Mouse (Mus musculus) CH12.LX (cell line): ENCODE measurements around the gene Sell. TPM values are rescaled to one million over a fixed set of nuclear protein-coding genes. Genes with fewer than 3 reads are reported as not detected.

Source experiments
- DNase-seq: peaks from one replicate; pipeline ENCODE4 v3.0.0-alpha.2; 2013; ENCODE audit errors: extremely low read depth
- H3K27ac ChIP-seq: 2 replicates; pipeline ENCODE4 v1.5.1; 2012; ENCODE audit warnings: low read depth, mild to moderate bottlenecking, control low read depth, moderate library complexity; ENCODE audit not compliant: insufficient read depth
- H3K27me3 ChIP-seq: replicated peaks from 2 replicates; pipeline ENCODE3; 2012; ENCODE audit warnings: inconsistent platforms
- H3K36me3 ChIP-seq, 2 experiments: replicated peaks in 1 of 2; 2 replicates each; pipeline versions ENCODE3 to v1.6.1; 2012; ENCODE audit warnings: inconsistent platforms in 1 of 2, low read length in 1 of 2, mild to moderate bottlenecking in 1 of 2, mixed read lengths in 1 of 2, moderate library complexity in 1 of 2; ENCODE audit not compliant: control insufficient read depth in 1 of 2, insufficient read depth in 1 of 2
- H3K4me1 ChIP-seq, 2 experiments: 2 replicates each; pipeline ENCODE4 v1.6.1; 2012; ENCODE audit warnings: inconsistent platforms in 1 of 2, moderate library complexity in 1 of 2; ENCODE audit not compliant: insufficient read depth in 2 of 2, control insufficient read depth in 1 of 2
- H3K4me2 ChIP-seq: 2 replicates; pipeline ENCODE4 v1.6.1; 2012; ENCODE audit warnings: low read depth, mild to moderate bottlenecking, control low read depth; ENCODE audit not compliant: poor library complexity, insufficient read depth, severe bottlenecking
- H3K4me3 ChIP-seq, 3 experiments: fragments of 150-350 bp in 1 of 3; sonication (generic) in 1 of 3; replicated peaks in 1 of 3; 2 replicates each; pipeline versions ENCODE3 to v1.5.1; 2011 to 2012; ENCODE audit warnings: low read depth in 2 of 3, low read length in 2 of 3, mild to moderate bottlenecking in 2 of 3, moderate library complexity in 2 of 3, control low read depth in 1 of 3, improper control_type of control experiment in 1 of 3, inconsistent platforms in 1 of 3, mixed read lengths in 1 of 3; ENCODE audit not compliant: poor library complexity in 1 of 3
- H3K79me2 ChIP-seq: replicated peaks from 2 replicates; pipeline ENCODE4 v1.6.1; 2012; ENCODE audit warnings: mild to moderate bottlenecking, moderate library complexity; ENCODE audit not compliant: control insufficient read depth, poor library complexity, insufficient read depth, severe bottlenecking; ENCODE audit errors: extremely low read depth
- H3K9ac ChIP-seq: 2 replicates; pipeline ENCODE4 v1.6.1; 2012; ENCODE audit warnings: low read depth, mild to moderate bottlenecking, control low read depth, moderate library complexity; ENCODE audit not compliant: insufficient read depth
- H3K9me3 ChIP-seq: replicated peaks from 2 replicates; pipeline ENCODE3; 2012; ENCODE audit warnings: low read length, inconsistent platforms, mixed read lengths
- CHD1 ChIP-seq: IDR thresholded peaks from 2 replicates; pipeline ENCODE4 v1.6.1; 2012; ENCODE audit warnings: low read depth, low read length, improper control_type of control experiment, inconsistent platforms
- CHD2 ChIP-seq: IDR thresholded peaks from 2 replicates; pipeline ENCODE4 v1.6.1; 2011; ENCODE audit warnings: low read length, improper control_type of control experiment
- CTCF ChIP-seq, 2 experiments: IDR thresholded peaks in 1 of 2; conservative IDR thresholded peaks in 1 of 2; 2 replicates each; pipeline ENCODE4 v1.5.1; 2011 to 2012; ENCODE audit warnings: low read depth in 2 of 2, low read length in 2 of 2, improper control_type of control experiment in 1 of 2, inconsistent platforms in 1 of 2, mild to moderate bottlenecking in 1 of 2, moderate library complexity in 1 of 2
- E2F4 ChIP-seq: IDR thresholded peaks from 2 replicates; pipeline ENCODE4 v1.6.1; 2011; ENCODE audit warnings: low read depth, low read length, improper control_type of control experiment; ENCODE audit not compliant: insufficient replicate concordance
- ELF1 ChIP-seq: IDR thresholded peaks from 2 replicates; pipeline ENCODE4 v1.6.1; 2014; ENCODE audit warnings: low read depth, mild to moderate bottlenecking, inconsistent platforms, low read length, improper control_type of control experiment
- EP300 ChIP-seq: IDR thresholded peaks from 2 replicates; pipeline ENCODE4 v1.6.1; 2011; ENCODE audit warnings: low read length, improper control_type of control experiment
- HCFC1 ChIP-seq: IDR thresholded peaks from 2 replicates; pipeline ENCODE4 v1.6.1; 2012; ENCODE audit warnings: low read depth, mild to moderate bottlenecking, inconsistent platforms, low read length, improper control_type of control experiment
- JUN ChIP-seq: IDR thresholded peaks from 2 replicates; pipeline ENCODE4 v1.6.1; 2011; ENCODE audit warnings: low read depth, mild to moderate bottlenecking, low read length, improper control_type of control experiment, moderate library complexity; ENCODE audit not compliant: insufficient read depth
- MAX ChIP-seq: IDR thresholded peaks from 2 replicates; pipeline ENCODE4 v1.6.1; 2011; ENCODE audit warnings: low read length, improper control_type of control experiment
- MEF2A ChIP-seq: IDR thresholded peaks from 2 replicates; pipeline ENCODE4 v1.6.1; 2014; ENCODE audit warnings: low read depth, mild to moderate bottlenecking, inconsistent platforms, low read length, improper control_type of control experiment, borderline replicate concordance
- NELFE ChIP-seq: IDR thresholded peaks from 2 replicates; pipeline ENCODE4 v1.6.1; 2011; ENCODE audit warnings: low read depth, low read length, improper control_type of control experiment
- NRF1 ChIP-seq: IDR thresholded peaks from 2 replicates; pipeline ENCODE4 v1.6.1; 2014; ENCODE audit warnings: low read depth, mild to moderate bottlenecking, inconsistent platforms, low read length, improper control_type of control experiment, moderate library complexity
- POLR2AphosphoS2 ChIP-seq: IDR thresholded peaks from 2 replicates; pipeline ENCODE4 v1.6.1; 2011; ENCODE audit warnings: low read depth, low read length, improper control_type of control experiment
- RAD21 ChIP-seq: IDR thresholded peaks from 2 replicates; pipeline ENCODE4 v1.6.1; 2011; ENCODE audit warnings: low read depth, mild to moderate bottlenecking, low read length, improper control_type of control experiment, moderate library complexity
- RCOR1 ChIP-seq: conservative IDR thresholded peaks from 2 replicates; pipeline ENCODE4 v1.6.1; 2012; ENCODE audit warnings: low read depth, mild to moderate bottlenecking, inconsistent platforms, low read length, improper control_type of control experiment
- SMC3 ChIP-seq: IDR thresholded peaks from 2 replicates; pipeline ENCODE4 v1.6.1; 2011; ENCODE audit warnings: low read depth, low read length, improper control_type of control experiment
- UBTF ChIP-seq: IDR thresholded peaks from 2 replicates; pipeline ENCODE4 v1.6.1; 2012; ENCODE audit warnings: low read depth, mild to moderate bottlenecking, inconsistent platforms, low read length, improper control_type of control experiment, moderate library complexity
- USF2 ChIP-seq: conservative IDR thresholded peaks from 2 replicates; pipeline ENCODE4 v1.6.1; 2011; ENCODE audit warnings: low read depth, low read length, improper control_type of control experiment
- ZC3H11A ChIP-seq: IDR thresholded peaks from 2 replicates; pipeline ENCODE4 v1.6.1; 2012; ENCODE audit warnings: low read depth, mild to moderate bottlenecking, inconsistent platforms, low read length, improper control_type of control experiment
- ZKSCAN1 ChIP-seq: IDR thresholded peaks from 2 replicates; pipeline ENCODE4 v1.6.1; 2012; ENCODE audit warnings: low read depth, inconsistent platforms, low read length, improper control_type of control experiment, borderline replicate concordance
- ZMIZ1 ChIP-seq: IDR thresholded peaks from 2 replicates; pipeline ENCODE4 v1.6.1; 2012; ENCODE audit warnings: low read depth, mild to moderate bottlenecking, inconsistent platforms, low read length, improper control_type of control experiment
- dilution Hi-C: fragments of 300-500 bp; cut with MboI; formaldehyde crosslinking; loops from 2 replicates; pipeline ENCODE4 v1.14.3; 2020; ENCODE audit warnings: low sequenced_read_pairs; ENCODE audit not compliant: extremely low pct_unique_long_range_greater_than_20kb, extremely low pct_ligation_motif_present
- in situ Hi-C: fragments of 300-500 bp; cut with MboI; formaldehyde crosslinking; loops from 3 replicates; pipeline ENCODE4 v1.14.3; 2019; ENCODE audit warnings: low sequenced_read_pairs, low pct_ligation_motif_present, low pct_unique_long_range_greater_than_20kb, mixed read lengths
- polyA plus RNA-seq: library from polyadenylated mRNA; unstranded; fragments of >175 nt; gene quantifications from 2 replicates; pipeline ENCODE4 v1.2.1, GENCODE M21; 2012; ENCODE audit warnings: low read depth; ENCODE audit not compliant: insufficient read length
- total RNA-seq, 2 experiments: library from RNA; depleted of rRNA; stranded (reverse); fragments of 300-350 nt in 1 of 2; fragments of >200 nt in 1 of 2; gene quantifications; 2 replicates each; pipeline ENCODE4 v1.2.3; 2012 to 2014

The Sell gene
- total and polyA plus RNA-seq, 3 experiments = not detected

- H3K4me2 ChIP-seq = no peak overlapping the region
- no peak overlapping the region for H3K4me3 ChIP-seq
- H3K27me3 ChIP-seq = peaks cover 5% of the 10 kb centered on the region
- H3K27ac ChIP-seq = no peak overlapping the region
- no peaks in the 10 kb centered on the region for H3K4me1 ChIP-seq
- no peaks in the 10 kb centered on the region for H3K36me3 ChIP-seq
- dilution Hi-C loops = no loop called here
- 0 out of 2 replicates have a peak, but pooled peaks cover 2% of the 10 kb centered on the region for H3K79me2 ChIP-seq
- TF ChIP-seq MAX = no peak
- TF ChIP-seq CTCF (conservative IDR thresholded peaks at IDR 0.05 in 1 of 2, IDR thresholded peaks at IDR 0.05 in 1 of 2; ENCODE audit: low read depth in 2 of 2, low read length in 2 of 2) = peak in 1 of 2 experiments; percentile 19; a peak in 1 of 4 replicates
- H3K9me3 ChIP-seq = no peaks in the 10 kb centered on the region
- no peak for DNase-seq
- no peak overlapping the region for H3K9ac ChIP-seq
- in situ Hi-C loops = no loop called here
Measured at GRCm38 (mm10) chr1:164098372-164098771, 36.6 kb downstream of the Sell start.

GRCm38 (mm10) chr1:164109763-164110162 lies 48.0 kb downstream of the Sell start:
- dilution Hi-C loops = no loop called here
- Histone ChIP-seq H3K36me3 (no peaks in the 10 kb centered on the region), H3K4me2 (no peak overlapping the region), H3K4me1 (peaks cover 0 to 7% of the 10 kb centered on the region in 2 experiments; a peak in 2 of 4 replicates), H3K9ac (no peak overlapping the region), H3K4me3 (no peak overlapping the region), H3K9me3 (no peaks in the 10 kb centered on the region), H3K27me3 (no peaks in the 10 kb centered on the region), H3K27ac (no peak overlapping the region), H3K79me2 (no peaks in the 10 kb centered on the region)
- DNase-seq = peak; percentile 6
- in situ Hi-C loops = no loop called here
- no peak for TF ChIP-seq NELFE
- no peak for TF ChIP-seq ZC3H11A
- no peak for TF ChIP-seq NRF1
- no peak for TF ChIP-seq SMC3
- no peak for TF ChIP-seq ZKSCAN1
- TF ChIP-seq RCOR1 = no peak
- TF ChIP-seq ZMIZ1 = no peak
- no peak for TF ChIP-seq POLR2AphosphoS2
- TF ChIP-seq USF2 = no peak
- no peak for TF ChIP-seq ELF1
- no peak for TF ChIP-seq EP300
- TF ChIP-seq MEF2A = no peak
- TF ChIP-seq RAD21 = no peak
- TF ChIP-seq CHD1 = no peak
- no peak for TF ChIP-seq JUN
- TF ChIP-seq UBTF = no peak
- no peak for TF ChIP-seq CHD2
- TF ChIP-seq E2F4 = no peak
- TF ChIP-seq HCFC1 = no peak
